Mouse (Mus musculus) cerebellum, postnatal 4 days (tissue): Measurements from ENCODE around the gene Ociad1.

Experiments used
- DNase-seq, 2 experiments: peaks; one replicate each; pipeline ENCODE4 v3.0.0; 2022; ENCODE audit warnings: low spot score in 2 of 2, mixed read lengths in 1 of 2

The Ociad1 gene

DNA sequence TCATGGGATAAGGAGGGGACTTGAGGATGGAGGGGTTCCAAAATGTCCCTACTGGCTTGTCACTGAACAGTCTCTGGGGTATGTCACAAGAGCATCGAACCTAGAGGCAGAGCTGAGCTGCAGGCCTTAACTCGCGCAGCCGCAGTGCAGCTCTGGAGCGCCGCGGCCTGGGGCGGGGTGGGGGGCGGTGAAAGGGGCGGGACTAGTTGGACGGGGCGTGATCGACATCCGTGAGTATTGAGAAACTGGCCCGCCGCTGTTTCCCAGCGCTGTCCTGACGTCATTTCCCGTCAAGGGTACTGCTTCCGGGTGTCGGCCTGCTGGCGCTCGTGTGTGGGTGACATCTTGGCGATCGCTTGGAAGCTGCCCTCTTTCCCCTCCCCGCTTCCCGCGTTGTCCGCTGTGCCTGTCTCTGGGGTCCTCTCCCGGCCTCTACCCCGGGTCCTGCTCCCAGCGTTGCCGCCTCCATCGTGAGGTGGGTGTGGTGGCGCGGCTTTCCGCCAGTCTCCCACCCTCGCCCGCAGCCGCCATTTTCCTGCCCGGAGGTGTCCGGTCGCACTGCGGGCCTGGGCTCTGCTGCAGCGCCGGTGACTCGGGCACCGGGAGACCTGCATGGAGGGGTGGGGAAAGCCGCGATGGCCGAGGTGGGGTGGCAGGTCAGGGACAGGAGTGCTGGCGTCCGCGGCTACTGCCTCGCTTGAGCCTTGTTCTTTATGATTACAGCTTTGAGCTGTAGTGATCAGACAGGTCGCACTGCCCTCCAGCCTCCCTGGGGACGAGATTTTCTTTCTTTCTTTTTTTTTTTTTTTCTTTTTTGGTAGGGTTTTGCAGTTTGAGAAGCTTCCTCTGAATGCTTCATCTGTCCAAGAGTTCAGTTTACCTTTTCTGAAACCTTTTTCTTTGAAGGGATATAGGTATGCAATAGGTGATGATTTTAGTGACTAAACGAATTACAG is at the start of gene Ociad1:
TSS of gene Ociad1 (plus strand) at position 283 of the 956 bp plus-strand sequence.
- peak; percentile 87 to 94 for DNase-seq

DNA sequence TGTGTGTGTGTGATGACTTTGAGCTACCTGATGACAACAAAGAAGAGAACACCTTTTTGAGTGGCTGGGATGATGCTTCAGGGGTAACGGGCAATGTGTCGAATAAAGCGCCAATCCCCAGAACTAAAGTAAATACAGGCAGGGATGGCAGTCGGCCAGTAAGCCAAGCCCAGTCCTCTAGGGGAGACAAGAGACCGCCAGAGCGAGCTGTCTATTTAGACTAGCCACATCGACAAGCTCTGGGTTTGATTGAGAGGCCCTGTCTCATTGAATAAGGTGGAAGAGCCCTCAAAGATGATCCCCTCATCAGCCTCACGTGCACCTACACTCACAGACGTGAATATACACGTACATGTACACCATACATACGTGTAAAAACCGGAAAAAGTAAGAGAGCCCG is 48.2 kb upstream of the Ociad1 start:
- peak in 1 of 2 experiments; percentile 47 for DNase-seq

- no peak for DNase-seq
These were observed 46.2 kb upstream of the Ociad1 start for GRCm38 (mm10) chr5:73246414-73246813.

DNA sequence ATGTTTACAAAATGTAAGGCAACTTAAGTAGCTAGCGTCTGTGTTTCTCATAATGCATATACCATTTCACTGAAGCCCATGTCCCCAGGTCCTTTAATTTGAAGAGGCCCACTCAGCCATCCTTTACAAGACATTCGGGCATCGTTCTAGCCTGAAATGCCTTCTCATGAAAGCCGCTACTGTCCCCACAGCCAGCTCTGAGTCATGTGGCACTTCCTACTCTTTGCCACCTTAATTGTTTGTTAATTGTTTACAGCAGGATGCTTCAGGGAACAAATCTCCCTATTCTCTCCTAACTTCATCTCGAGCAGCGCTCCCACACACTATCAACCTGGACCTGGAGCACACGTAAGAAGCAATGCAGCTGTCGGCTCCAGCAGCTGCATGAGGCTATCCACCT is 44.4 kb upstream of the Ociad1 start:
- no peak for DNase-seq

DNA sequence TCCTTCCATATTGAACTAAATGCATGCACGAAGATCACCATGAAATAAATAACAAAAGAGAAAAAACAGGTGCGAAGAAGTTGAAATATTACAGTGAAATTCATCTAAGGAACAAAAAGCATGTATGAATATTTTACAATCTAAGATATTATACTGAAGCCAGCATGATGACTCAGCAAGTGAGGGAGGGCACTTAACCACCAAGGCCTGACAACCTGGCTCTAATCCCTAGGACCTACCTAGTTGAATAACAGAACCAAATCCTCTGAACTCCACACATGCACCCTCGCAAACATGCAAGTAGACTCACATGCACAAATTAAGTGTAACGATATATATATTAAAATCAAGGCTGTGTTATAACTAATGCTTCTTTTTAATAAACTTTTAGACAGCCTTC is 43.2 kb upstream of the Ociad1 start:
- no peak for DNase-seq

- no peak for DNase-seq
These were observed 39.8 kb upstream of the Ociad1 start for GRCm38 (mm10) chr5:73252739-73253138.

DNA sequence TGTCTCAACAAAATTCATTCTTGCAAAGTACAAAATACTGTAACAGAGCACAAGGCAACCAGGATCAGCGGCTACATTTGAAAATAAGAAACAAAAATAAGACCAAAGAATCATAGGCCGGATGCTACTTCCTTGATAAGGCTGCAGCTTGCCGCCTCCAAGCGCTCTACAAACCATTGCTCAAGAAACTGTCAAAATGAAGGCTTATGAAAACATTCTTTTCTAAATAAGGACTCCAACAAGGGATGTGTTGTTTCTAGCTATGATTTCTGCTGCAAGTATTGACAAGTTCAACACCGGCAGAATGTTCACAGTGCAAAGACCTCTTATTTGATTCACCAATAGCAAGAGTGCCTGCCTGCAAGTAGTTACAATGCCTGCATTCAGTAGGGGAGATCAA is 37.9 kb upstream of the Ociad1 start:
- no peak for DNase-seq

- peak; percentile 34 to 67 for DNase-seq
These were observed 37.0 kb upstream of the Ociad1 start for GRCm38 (mm10) chr5:73255321-73256251.

DNA sequence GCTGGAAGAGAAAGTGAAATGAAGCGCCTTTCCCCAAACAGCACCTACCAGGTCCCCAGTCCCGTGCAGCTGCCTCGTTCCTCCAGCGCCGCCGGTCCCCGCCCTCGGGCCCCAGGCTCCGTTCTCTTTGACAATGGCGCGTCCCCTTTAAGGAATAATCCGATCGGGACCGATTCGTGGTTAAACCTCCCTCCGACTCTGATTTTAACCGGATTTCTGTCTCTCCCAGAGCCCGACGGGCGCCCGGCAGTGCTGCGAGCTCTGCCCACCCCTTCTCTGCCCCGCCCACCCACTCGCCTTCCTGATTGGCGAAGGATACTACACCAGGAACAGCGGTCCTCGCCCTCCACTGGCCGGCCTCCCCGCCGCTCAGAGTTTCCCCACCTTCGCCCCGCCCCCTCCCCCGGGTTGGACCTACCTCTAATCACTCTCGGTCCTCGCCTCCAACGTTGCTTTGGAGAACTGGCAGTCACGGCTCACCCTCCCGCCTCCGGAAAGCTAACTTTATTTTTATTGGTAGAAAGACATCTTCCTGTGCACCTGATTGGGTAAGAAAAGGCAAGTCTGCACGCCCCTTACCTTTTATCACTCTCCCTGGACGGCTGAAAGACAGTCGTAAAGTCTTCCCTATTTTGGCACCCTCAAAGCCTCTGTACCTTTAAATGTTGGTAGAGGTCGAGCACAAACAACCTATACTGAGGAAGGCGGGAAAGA is 36.1 kb upstream of the Ociad1 start, which contains the start of gene Fryl:
TSS of gene Fryl (minus strand) at position 268 of the 714 bp plus-strand sequence.
- DNase-seq: peak; percentile 93 to 98

GRCm38 (mm10) chr5:73257096-73257495 is 35.5 kb upstream of the Ociad1 start:
- no peak for DNase-seq

- no peak for DNase-seq
These were observed 34.9 kb upstream of the Ociad1 start for GRCm38 (mm10) chr5:73257723-73258122.

DNA sequence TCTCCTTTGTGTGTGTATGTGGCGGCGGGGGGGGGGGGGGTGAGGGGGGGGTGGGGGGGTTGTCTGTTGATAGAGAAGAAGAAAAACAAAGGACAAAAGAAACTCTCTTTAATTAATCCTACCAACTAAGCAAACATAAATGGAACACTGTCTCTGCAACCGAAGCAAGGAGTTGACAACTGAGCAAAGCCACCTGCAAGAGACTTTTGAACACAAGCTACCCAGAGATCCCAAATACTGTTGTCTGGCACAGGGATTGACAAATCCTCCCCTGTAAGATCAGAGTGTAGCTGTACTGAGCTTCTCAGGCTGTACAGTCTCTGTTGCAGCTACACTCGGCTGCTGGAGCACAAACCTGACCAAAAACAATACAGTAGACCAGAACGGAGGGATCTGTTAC is 28.5 kb upstream of the Ociad1 start:
- DNase-seq: no peak

- no peak for DNase-seq
These were observed 27.1 kb upstream of the Ociad1 start for GRCm38 (mm10) chr5:73265460-73265859.

GRCm38 (mm10) chr5:73268636-73269213 is 23.9 kb upstream of the Ociad1 start:
- DNase-seq: no peak

DNA sequence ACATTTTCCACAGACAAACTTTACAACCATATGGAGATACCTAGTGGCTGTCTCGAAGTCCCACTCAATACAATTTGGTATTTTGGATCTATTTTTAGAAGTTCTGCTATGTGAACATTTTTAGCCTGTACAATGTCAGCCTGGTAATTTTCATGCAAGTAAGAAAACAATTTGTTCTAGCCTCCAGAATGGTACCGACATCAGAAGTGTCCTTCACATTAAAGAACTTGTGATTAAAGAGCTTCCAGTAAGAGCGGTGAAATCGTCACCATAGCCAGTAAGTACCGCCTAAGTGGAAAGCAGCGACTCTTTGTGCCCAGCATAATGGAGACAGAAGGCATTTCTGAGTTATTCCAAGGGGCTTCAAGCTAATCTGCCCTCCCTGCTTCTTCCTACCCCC is 22.0 kb upstream of the Ociad1 start:
- DNase-seq: no peak

GRCm38 (mm10) chr5:73273171-73273570 is 19.4 kb upstream of the Ociad1 start:
- DNase-seq: no peak

- no peak for DNase-seq
These were observed 17.6 kb upstream of the Ociad1 start for GRCm38 (mm10) chr5:73274941-73275340.

- no peak for DNase-seq
These were observed 13.4 kb upstream of the Ociad1 start for GRCm38 (mm10) chr5:73279190-73279589.

GRCm38 (mm10) chr5:73279732-73280566 is 12.6 kb upstream of the Ociad1 start:
- DNase-seq: no peak

GRCm38 (mm10) chr5:73280567-73280850 is 12.1 kb upstream of the Ociad1 start:
- DNase-seq: no peak

DNA sequence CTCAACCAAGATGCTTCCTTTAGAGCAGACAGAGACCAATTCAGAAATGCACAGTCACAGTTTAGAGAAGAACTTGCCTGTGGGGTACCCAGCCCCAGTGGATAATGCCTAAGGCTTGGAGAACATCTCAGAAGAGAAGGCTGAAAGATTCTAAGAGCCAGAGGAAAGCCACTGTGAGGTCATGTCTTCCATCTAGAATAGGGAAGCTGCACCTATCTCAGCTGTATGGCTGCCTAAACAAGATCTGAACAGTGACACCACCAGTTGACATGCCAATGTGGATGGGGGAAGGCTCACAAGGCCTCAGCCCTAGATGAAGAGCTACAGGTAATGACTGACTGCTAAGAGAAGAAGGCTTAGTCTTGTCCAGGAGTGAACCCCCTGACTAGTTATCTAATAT is 8.5 kb upstream of the Ociad1 start:
- DNase-seq: no peak
